Mouse (Mus musculus) neural tube, embryonic 12.5 days (tissue): ENCODE results near the gene Smc3. TPM values are rescaled to one million over a fixed set of nuclear protein-coding genes. Genes with fewer than 3 reads are reported as not detected.
A peak's percentile ranks its signal among the peaks of the same experiment; 100 is the strongest.
"Not testable (repeated sequence)": the region's sequence is repeated elsewhere in the genome, so short reads cannot be mapped to it uniquely, and the experiment has no call there.

Source experiments
- ATAC-seq: fragments of 200-750 bp; cut with Nextera tagmentation; 2 replicates; pipeline ENCODE4 v1.8.0; 2017; ENCODE audit warnings: low read depth, mild to moderate bottlenecking, moderate TSS enrichment, moderate library complexity; ENCODE audit not compliant: low FRiP score
- H3K27ac ChIP-seq: fragments of 300-500 bp; sonication (generic); 2 replicates; pipeline ENCODE4 v1.5.1; 2016
- H3K27me3 ChIP-seq: fragments of 300-500 bp; sonication (generic); replicated peaks from 2 replicates; pipeline ENCODE4 v1.6.1; 2016; ENCODE audit warnings: mild to moderate bottlenecking
- H3K36me3 ChIP-seq: fragments of 300-500 bp; sonication (generic); 2 replicates; pipeline ENCODE4 v1.6.1; 2016; ENCODE audit warnings: mild to moderate bottlenecking
- H3K4me1 ChIP-seq: fragments of 300-500 bp; sonication (generic); 2 replicates; pipeline ENCODE4 v1.6.1; 2016
- H3K4me2 ChIP-seq: fragments of 300-500 bp; sonication (generic); replicated peaks from 2 replicates; pipeline ENCODE4 v1.6.1; 2016; ENCODE audit warnings: mild to moderate bottlenecking
- H3K4me3 ChIP-seq: fragments of 300-500 bp; sonication (generic); 2 replicates; pipeline ENCODE4 v1.5.1; 2016
- H3K9ac ChIP-seq: fragments of 300-500 bp; sonication (generic); 2 replicates; pipeline ENCODE4 v1.6.1; 2016; ENCODE audit warnings: mild to moderate bottlenecking
- H3K9me3 ChIP-seq: fragments of 300-500 bp; sonication (generic); 2 replicates; pipeline ENCODE4 v1.6.1; 2016; ENCODE audit warnings: mild to moderate bottlenecking
- WGBS: fragments of 180-500 bp; shearing (Covaris S2); methylation state at CpG from one replicate; pipeline ENCODE4 v1.1.7; 2016; 5-methylcytosine and 5-hydroxymethylcytosine counted together
- polyA plus RNA-seq: library from polyadenylated mRNA; unstranded; fragments of >200 nt; fragmentation: Nextera tagmentation; extraction: Ambion mirVana; gene quantifications from 2 replicates; pipeline ENCODE4 v1.2.1, GENCODE M21; 2016

The Smc3 gene
- polyA plus RNA-seq, 1 experiment from 2014 or later, result 75.8 TPM

DNA sequence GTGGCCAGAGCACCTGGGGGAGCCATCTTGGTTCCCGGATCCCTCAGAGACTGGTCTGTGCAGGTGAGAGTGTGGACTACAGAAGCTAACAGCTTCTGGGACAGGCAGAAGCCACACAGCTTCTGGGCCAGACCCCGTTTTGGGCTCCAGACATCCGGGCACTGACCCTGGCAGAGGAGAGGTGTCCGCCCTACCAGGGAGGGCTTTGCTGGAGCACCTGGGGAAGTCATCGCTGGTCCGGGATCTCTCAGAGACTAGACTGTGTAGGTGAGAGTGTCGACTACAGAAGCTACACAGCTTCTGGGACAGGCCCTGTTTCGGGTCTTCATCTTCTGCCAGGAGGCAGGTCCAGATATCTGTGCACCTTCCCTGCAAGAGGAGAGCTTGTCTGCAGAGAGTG, 19.9 kb upstream of the Smc3 start:
- not testable (repeated sequence) for H3K4me1 ChIP-seq, ATAC-seq, H3K4me3 ChIP-seq, H3K4me2 ChIP-seq, H3K27ac ChIP-seq, H3K27me3 ChIP-seq, H3K36me3 ChIP-seq, H3K9ac ChIP-seq
- WGBS, result 88% methylated on average over 8 of the region's 8 CpGs
- H3K9me3 ChIP-seq, result peaks cover 16% of the 10 kb centered on the region

DNA sequence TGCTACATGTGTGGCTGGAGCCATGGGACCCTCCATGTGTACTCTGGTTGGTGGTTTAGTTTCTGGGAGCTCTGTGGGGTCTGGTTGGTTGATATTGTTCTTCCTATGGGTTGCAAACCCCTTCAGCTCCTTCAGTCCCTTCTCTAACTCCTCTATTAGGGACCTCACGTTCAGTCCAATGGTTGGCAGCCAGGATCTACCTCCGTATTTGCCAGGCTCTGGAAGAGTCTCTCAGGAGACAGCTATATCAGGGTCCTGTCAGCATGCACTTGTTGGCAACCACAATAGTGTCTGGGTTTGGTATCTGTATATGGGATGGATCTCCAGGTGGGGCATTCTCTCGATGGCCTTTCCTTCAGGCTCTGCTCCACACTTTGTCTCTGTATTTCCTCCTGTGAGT, 12.5 kb upstream of the Smc3 start:
- not testable (repeated sequence) for H3K4me1 ChIP-seq, H3K4me3 ChIP-seq, H3K9ac ChIP-seq, ATAC-seq, H3K27ac ChIP-seq, H3K27me3 ChIP-seq, H3K4me2 ChIP-seq, H3K36me3 ChIP-seq
- 89% methylated on average over 3 of the region's 3 CpGs for WGBS
- peaks cover 27% of the 10 kb centered on the region for H3K9me3 ChIP-seq

DNA sequence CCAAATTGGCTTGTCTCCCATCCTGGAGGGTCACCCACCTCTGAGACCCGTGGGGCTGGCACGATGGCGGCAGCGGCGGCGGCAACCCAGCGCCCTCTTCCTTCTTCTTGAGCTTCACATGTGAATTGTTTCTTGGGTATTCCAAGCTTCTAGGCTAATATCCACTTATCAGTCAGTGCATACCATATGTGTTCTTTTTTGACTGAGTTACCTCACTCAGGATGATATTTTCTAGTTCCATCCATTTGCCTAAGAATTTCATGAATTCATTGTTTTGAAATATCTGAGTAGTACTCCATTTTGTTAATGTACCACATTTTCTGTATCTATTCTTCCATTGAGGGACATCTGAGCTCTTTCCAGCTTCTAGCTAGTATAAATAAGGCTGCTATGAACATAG, 11.2 kb upstream of the Smc3 start, which contains the start of gene Nutf2-ps1:
Nutf2-ps1 (minus strand) TSS at position 101 of the 400 bp plus-strand sequence.
- peaks cover 25% of the 10 kb centered on the region for H3K9me3 ChIP-seq
- not testable (repeated sequence) for H3K27me3 ChIP-seq, ATAC-seq, H3K4me3 ChIP-seq, H3K36me3 ChIP-seq, H3K4me1 ChIP-seq, H3K27ac ChIP-seq, H3K9ac ChIP-seq, H3K4me2 ChIP-seq
- 94% methylated on average over 7 of the region's 7 CpGs for WGBS

DNA sequence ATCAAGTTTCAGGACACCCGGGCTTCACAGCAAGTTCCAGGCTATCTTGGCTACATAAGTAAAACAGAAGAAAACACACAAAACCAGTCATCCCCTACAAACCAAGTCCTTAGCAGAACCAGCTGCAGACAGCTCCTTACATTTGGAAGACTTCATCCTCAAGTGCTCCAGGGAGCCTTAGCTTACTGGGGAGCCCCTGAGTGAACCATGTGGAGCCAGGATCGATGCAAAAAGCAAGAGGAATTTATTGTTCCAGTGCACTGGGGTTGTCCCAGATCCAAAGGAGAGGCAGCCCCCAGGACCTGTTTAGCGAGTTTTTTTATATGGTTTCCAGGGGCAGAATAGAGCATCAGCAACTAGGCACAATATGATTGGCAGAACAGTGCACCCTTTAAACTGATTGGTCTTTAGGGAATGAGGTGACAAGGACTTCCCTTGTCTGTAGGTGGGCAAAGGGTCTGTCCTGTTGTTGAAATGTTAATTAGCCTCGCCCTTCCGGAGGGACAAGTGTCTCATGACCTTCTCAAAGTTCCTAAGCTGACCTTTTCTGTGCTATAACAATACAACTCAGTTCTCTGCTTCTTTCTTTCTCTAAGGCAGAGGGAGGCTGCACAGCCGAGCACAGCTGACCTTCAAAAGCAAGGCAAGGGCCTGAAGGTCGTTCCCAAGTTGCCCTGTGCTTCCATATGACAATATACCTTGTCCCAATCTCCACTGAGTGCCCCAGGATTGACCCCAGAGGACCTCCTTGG, 3.3 kb upstream of the Smc3 start:
- no peaks in the 10 kb centered on the region for H3K27me3 ChIP-seq
- 57% methylated on average over 7 of the region's 7 CpGs for WGBS
- H3K4me2 ChIP-seq, result no peak overlapping the region
- no peaks in the 10 kb centered on the region for H3K36me3 ChIP-seq
- peaks cover 10% of the 10 kb centered on the region for H3K4me1 ChIP-seq
- no peak overlapping the region for H3K27ac ChIP-seq
- no peak for ATAC-seq
- no peak overlapping the region for H3K4me3 ChIP-seq
- no peak overlapping the region for H3K9ac ChIP-seq
- H3K9me3 ChIP-seq, result no peaks in the 10 kb centered on the region

DNA sequence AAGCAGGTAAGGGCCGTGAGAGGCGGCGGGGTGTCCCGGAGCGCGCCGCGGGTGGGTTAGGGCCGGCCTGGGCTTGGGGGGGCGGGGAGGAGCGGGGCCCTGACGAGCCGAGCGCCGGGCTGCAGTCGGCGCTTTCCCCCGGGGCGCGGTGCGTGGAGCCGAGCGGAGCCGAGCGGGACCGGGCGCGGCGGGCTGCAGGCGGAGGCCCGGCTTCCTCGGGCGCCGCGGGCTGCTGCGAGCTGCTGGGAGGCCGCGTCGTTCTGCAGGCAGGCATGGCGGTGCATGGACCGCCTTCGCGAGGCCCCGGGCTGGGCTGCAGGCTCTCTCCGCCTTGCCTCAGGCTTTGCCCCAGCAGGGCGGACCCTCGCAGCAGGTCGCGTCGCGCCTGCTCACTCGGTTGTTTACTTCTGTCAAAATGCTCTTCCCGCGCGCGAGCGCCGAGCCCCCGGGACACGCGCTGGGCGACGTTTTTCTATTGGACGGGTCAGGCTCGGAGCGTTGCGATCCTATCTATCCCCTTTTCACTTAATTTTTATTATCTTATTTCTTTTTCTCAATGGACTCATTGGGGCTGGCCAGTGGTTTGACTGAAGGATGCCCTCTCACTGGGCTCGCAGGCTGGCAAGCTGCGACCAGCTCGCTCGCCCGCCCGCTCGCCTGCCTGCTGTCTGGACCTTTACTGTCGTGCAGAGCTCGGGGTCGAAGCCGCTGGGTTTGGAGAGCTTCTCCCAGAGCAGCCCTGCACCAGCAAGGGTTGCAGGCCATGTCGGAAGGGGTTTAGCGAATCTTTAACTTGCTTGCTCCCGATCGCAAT, 558 bp downstream of the Smc3 start:
- peak; percentile 78 for ATAC-seq
- Histone ChIP-seq H3K4me2 (peak overlapping the region; percentile 95), H3K27me3 (no peaks in the 10 kb centered on the region), H3K9me3 (no peaks in the 10 kb centered on the region), H3K4me1 (peaks cover 15% of the 10 kb centered on the region), H3K36me3 (peaks cover 6% of the 10 kb centered on the region), H3K27ac (peak overlapping the region; percentile 96), H3K4me3 (peak overlapping the region; percentile 98), H3K9ac (peak overlapping the region; percentile 96)
- WGBS, result under 1% methylated on average over 82 of the region's 82 CpGs

DNA sequence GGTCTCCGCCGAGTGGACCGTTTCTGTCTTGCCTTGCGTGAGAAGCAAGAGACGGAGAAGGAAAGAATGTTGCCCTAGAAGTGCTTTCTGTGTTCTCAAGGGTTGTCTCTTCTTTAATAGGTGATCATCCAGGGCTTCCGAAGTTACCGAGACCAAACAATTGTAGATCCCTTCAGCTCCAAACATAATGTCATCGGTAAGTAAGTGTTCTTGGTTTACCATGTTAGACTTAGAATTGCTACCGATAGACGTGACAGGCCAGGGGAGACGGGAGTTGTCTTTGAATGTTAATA, 1.1 kb downstream of the Smc3 start:
- H3K4me1 ChIP-seq, result peaks cover 15% of the 10 kb centered on the region
- ATAC-seq, result no peak
- H3K36me3 ChIP-seq, result peaks cover 10% of the 10 kb centered on the region
- 18% methylated on average over 11 of the region's 11 CpGs for WGBS
- no peaks in the 10 kb centered on the region for H3K27me3 ChIP-seq
- peak overlapping the region; percentile 96 for H3K9ac ChIP-seq
- peak overlapping the region; percentile 95 for H3K4me2 ChIP-seq
- no peaks in the 10 kb centered on the region for H3K9me3 ChIP-seq
- H3K4me3 ChIP-seq, result peak overlapping the region; percentile 98
- H3K27ac ChIP-seq, result no peak overlapping the region

DNA sequence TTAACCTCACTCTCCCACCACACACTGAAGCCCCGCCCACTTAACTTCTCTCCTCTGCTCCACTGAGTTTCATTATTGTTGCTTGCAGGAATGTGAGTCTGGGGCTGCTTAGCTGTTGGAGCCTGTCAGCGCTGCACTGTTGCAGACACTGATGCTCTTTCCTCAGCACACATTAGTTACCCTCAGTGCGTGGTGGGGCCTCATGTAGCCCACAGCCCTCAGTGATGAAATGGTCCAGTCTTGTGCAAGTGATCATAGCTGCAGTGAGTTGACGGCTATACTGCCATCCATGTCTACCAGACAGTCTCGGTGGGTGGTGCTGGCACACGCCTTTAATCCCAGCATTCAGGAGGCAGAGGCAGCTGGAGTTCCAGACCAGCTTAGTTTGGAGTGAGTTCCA, 8.7 kb downstream of the Smc3 start:
- ATAC-seq, result no peak
- no peak overlapping the region for H3K4me2 ChIP-seq
- H3K9me3 ChIP-seq, result no peaks in the 10 kb centered on the region
- peaks cover 22% of the 10 kb centered on the region for H3K36me3 ChIP-seq
- no peaks in the 10 kb centered on the region for H3K27me3 ChIP-seq
- no peak overlapping the region for H3K9ac ChIP-seq
- 86% methylated on average over 6 of the region's 6 CpGs for WGBS
- H3K4me3 ChIP-seq, result no peak overlapping the region
- no peaks in the 10 kb centered on the region for H3K4me1 ChIP-seq
- no peak overlapping the region for H3K27ac ChIP-seq

DNA sequence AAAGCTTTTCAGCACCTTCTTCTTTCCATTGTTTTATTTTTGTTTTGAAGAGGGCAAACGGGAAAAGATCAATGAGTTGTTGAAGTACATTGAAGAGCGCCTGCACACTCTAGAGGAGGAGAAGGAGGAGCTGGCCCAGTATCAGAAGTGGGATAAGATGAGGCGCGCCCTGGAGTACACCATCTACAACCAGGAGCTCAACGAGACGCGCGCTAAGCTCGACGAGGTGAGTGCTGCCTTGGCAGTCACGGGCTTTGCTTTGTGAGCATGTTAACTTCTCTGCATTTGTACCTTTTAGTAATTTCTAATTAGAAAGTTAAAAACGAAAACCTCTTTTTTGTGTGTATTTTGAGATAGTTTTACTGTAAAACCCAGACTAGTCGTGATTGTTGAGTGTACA, 21.5 kb downstream of the Smc3 start:
- peaks cover 74% of the 10 kb centered on the region for H3K36me3 ChIP-seq
- H3K4me1 ChIP-seq, result no peaks in the 10 kb centered on the region
- H3K4me3 ChIP-seq, result no peak overlapping the region
- H3K9ac ChIP-seq, result no peak overlapping the region
- H3K27me3 ChIP-seq, result no peaks in the 10 kb centered on the region
- no peak for ATAC-seq
- no peak overlapping the region for H3K4me2 ChIP-seq
- H3K27ac ChIP-seq, result no peak overlapping the region
- WGBS, result 95% methylated on average over 13 of the region's 13 CpGs
- no peaks in the 10 kb centered on the region for H3K9me3 ChIP-seq

DNA sequence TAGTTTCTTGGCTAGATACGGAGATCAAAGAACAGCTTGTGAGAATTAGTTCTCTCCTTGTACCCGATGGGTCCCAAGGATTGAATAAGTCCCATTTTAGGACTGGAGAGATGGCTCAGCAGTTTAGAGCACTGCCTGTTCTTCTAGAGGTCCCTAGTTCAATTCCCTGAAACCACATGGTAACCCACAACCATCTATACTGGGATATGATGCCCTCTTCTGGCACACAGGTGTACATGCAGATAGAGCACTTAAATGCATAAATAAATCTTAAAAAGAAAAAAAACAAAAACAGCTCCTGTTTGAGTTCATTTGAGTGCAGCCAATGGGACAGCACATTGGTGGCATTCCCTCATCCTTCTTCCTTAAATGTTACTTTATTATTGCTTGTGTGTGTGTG, 37.8 kb downstream of the Smc3 start:
- no peak overlapping the region for H3K9ac ChIP-seq
- 93% methylated on average over 2 of the region's 2 CpGs for WGBS
- no peaks in the 10 kb centered on the region for H3K4me1 ChIP-seq
- H3K9me3 ChIP-seq, result no peaks in the 10 kb centered on the region
- H3K27ac ChIP-seq, result no peak overlapping the region
- H3K36me3 ChIP-seq, result peaks cover 77% of the 10 kb centered on the region
- no peaks in the 10 kb centered on the region for H3K27me3 ChIP-seq
- ATAC-seq, result no peak
- no peak overlapping the region for H3K4me2 ChIP-seq
- no peak overlapping the region for H3K4me3 ChIP-seq

DNA sequence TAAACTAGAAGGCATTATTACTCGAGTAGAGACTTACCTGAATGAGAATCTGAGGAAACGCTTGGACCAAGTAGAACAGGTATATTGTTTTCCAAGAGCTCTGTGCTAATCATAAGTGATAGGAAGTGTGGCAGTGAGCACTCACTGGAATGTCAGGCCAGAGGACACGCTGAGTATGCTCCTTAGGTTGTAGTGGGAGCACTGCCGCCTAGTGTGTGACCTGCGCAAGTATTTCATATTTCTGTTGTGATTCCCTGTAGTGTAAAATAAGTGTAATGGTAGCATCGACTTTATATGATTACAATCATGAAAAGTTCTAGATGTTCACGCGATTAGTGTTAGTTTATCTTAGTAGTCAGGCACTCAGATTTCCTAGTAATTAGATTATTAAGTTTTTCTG, 38.5 kb downstream of the Smc3 start:
- WGBS, result 92% methylated on average over 8 of the region's 8 CpGs
- Histone ChIP-seq H3K9me3 (no peaks in the 10 kb centered on the region), H3K4me2 (no peak overlapping the region), H3K27me3 (no peaks in the 10 kb centered on the region), H3K9ac (no peak overlapping the region), H3K36me3 (peaks cover 77% of the 10 kb centered on the region), H3K4me1 (no peaks in the 10 kb centered on the region), H3K4me3 (no peak overlapping the region), H3K27ac (no peak overlapping the region)
- ATAC-seq, result no peak

DNA sequence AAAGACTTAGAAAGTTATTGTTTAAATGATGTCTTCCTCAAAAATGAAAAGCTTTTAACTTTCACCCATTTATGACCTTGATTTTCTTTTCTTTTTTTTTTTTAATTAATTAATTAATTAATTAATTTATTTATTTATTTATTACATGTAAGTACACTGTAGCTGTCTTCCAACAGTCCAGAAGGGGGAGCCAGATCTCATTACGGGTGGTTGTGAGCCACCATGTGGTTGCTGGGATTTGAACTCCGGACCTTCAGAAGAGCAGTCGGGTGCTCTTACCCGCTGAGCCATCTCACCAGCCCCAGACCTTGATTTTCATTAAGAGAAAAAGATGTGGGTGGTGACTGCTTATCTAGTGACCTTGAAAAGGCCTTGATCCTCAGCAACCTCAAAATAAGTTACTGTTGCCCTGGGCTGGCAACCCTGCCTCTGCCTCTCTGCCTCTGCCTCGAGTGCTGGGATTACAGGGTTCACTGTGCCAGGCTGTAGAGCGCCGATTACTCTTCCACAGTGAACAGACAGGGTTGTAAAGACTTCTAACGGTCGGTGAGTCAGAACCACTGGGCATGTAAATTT, 43.9 kb downstream of the Smc3 start:
- Histone ChIP-seq H3K36me3 (peaks cover 66% of the 10 kb centered on the region), H3K4me3 (no peak overlapping the region), H3K9ac (no peak overlapping the region)

DNA sequence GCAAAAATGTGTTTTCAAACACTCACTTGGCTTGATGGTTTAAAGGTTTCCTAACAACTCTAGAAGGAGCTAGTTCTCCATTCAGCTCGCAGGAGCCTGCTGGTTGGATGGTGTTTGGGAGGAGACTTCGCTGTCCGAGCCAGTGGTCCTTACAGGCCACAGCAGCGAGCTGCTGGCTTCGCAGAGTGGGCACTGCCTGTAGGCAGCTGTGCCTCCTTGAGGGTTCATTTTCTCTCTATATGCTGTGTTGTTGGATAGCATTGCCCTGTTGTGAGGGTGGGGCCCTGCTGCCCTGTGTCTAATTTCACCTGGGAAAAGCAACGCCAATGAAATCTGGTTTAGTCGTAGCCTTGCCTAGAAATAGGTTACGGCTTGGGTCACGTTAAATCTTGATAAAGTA, 47.1 kb downstream of the Smc3 start:
- no peak for ATAC-seq
- no peak overlapping the region for H3K27ac ChIP-seq
- H3K36me3 ChIP-seq, result peaks cover 38% of the 10 kb centered on the region

More for the DNA sequence above, 43.9 kb downstream of the Smc3 start:
- Histone ChIP-seq H3K27ac (no peak overlapping the region), H3K4me2 (no peak overlapping the region), H3K27me3 (no peaks in the 10 kb centered on the region), H3K4me1 (peaks cover 5% of the 10 kb centered on the region), H3K9me3 (no peaks in the 10 kb centered on the region)
- 92% methylated on average over 9 of the region's 9 CpGs for whole genome bisulfite sequencing
- ATAC-seq, result no peak

More for the DNA sequence above, 47.1 kb downstream of the Smc3 start:
- Histone ChIP-seq H3K9ac (no peak overlapping the region), H3K27me3 (no peaks in the 10 kb centered on the region), H3K4me2 (no peak overlapping the region), H3K4me1 (peaks cover 9% of the 10 kb centered on the region), H3K9me3 (no peaks in the 10 kb centered on the region), H3K4me3 (no peak overlapping the region)
- WGBS, result 85% methylated on average over 9 of the region's 9 CpGs
